Mouse (Mus musculus) sigmoid colon, adult 10 weeks (tissue): ENCODE data around the gene Snx13. TPM values are rescaled to one million over a fixed set of nuclear protein-coding genes. Genes with fewer than 3 reads are reported as not detected.

Experiments used
- polyA plus RNA-seq: library from polyadenylated mRNA; stranded (reverse); fragments of 350-450 nt; fragmentation: Illumina TruSeq; extraction: RNeasy Lipid Tissue Mini Kit (QIAGEN cat#74804); gene quantifications from one replicate; pipeline ENCODE4 v1.2.3, GENCODE M21; 2014; ENCODE audit warnings: low read depth, low replicate concordance

Gene Snx13
- 265 TPM for polyA plus RNA-seq

GRCm38 (mm10) chr12:35046999-35047319, at the start of gene Snx13:
Snx13 (plus strand) TSS chr12:35047186.

Other genes starting within 250 kb of the Snx13 start
- gene Hdac9, start 130.1 kb upstream of the Snx13 start, polyA plus RNA-seq, result 9.3 TPM
- not detected for gene Prps1l1, start 62.4 kb upstream of the Snx13 start, polyA plus RNA-seq